Mouse (Mus musculus) E14TG2a.4 (cell line): ENCODE measurements at regions not wholly inside any gene's neighbourhood (a gene's known extent, or its start where the extent isn't known, plus 50 kb on each side); places are given as distances from the start of the nearest gene placed in this dataset.

Experiments used
- H3K27me3 ChIP-seq: 2 replicates; pipeline ENCODE4 v1.6.1; 2014; ENCODE audit warnings: low read length, control low read depth; ENCODE audit not compliant: insufficient read depth
- H3K36me3 ChIP-seq: 2 replicates; pipeline ENCODE4 v1.6.1; 2014; ENCODE audit warnings: low read length, control low read depth; ENCODE audit not compliant: insufficient read depth
- H3K4me1 ChIP-seq: replicated peaks from 2 replicates; pipeline ENCODE4 v1.6.1; 2014; ENCODE audit warnings: low read depth, low read length, control low read depth
- H3K4me3 ChIP-seq: replicated peaks from 2 replicates; pipeline ENCODE4 v1.5.1; 2014; ENCODE audit warnings: mild to moderate bottlenecking, low read length
- H3K9me3 ChIP-seq: 2 replicates; pipeline ENCODE4 v1.6.1; 2014; ENCODE audit warnings: low read length, control low read depth
- CTCF ChIP-seq: conservative IDR thresholded peaks from 2 replicates; pipeline ENCODE4 v1.5.1; 2014; ENCODE audit warnings: low read length
- NANOG ChIP-seq: IDR thresholded peaks from 2 replicates; pipeline ENCODE4 v1.6.1; 2014; ENCODE audit warnings: borderline replicate concordance, low read length, mixed read lengths
- POU5F1 ChIP-seq: IDR thresholded peaks from 2 replicates; pipeline ENCODE4 v1.6.1; 2014; ENCODE audit warnings: low read length, borderline replicate concordance

- Histone ChIP-seq H3K27me3 (no peaks in the 10 kb centered on the region), H3K36me3 (no peaks in the 10 kb centered on the region), H3K4me3 (no peak overlapping the region), H3K4me1 (no peaks in the 10 kb centered on the region), H3K9me3 (no peaks in the 10 kb centered on the region)
- TF ChIP-seq CTCF (no peak), NANOG (no peak), POU5F1 (no peak)
Measured at GRCm38 (mm10) chr15:60134515-60134914, 118.1 kb upstream of the 4933412E24Rik start.

GRCm38 (mm10) chr15:60132701-60133100 is 116.3 kb upstream of the 4933412E24Rik start:
- H3K9me3 ChIP-seq, result no peaks in the 10 kb centered on the region
- no peaks in the 10 kb centered on the region for H3K36me3 ChIP-seq
- no peak for TF ChIP-seq POU5F1
- no peak for TF ChIP-seq CTCF
- no peak for TF ChIP-seq NANOG
- H3K4me1 ChIP-seq, result no peaks in the 10 kb centered on the region
- H3K27me3 ChIP-seq, result no peaks in the 10 kb centered on the region
- no peak overlapping the region for H3K4me3 ChIP-seq

- Histone ChIP-seq H3K9me3 (peaks cover 8% of the 10 kb centered on the region), H3K4me1 (no peaks in the 10 kb centered on the region), H3K4me3 (no peak overlapping the region), H3K36me3 (no peaks in the 10 kb centered on the region), H3K27me3 (no peaks in the 10 kb centered on the region)
- no peak for TF ChIP-seq CTCF
- no peak for TF ChIP-seq NANOG
- TF ChIP-seq POU5F1, result no peak
Measured at GRCm38 (mm10) chr15:60124461-60124860, 108.0 kb upstream of the 4933412E24Rik start.

DNA sequence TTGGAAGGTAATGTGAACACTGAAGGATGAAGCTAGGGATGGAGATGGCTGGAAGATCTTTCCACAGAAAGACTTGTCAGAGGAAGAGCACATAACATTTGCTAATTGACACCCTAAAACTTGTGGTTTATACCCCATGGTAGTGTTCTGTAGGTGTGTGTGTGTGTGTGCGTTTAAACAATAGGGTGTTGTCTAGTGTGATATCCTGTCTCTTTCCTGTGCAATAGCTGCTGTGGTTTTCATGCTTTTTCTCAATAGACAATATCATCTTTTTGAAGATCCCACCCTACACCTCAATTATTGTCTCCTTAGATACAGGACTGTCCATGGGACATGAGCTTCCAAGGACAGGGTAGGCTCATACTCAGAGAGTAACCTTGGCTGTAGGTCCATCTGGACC is 103.5 kb upstream of the 4933412E24Rik start:
- no peak overlapping the region for H3K4me3 ChIP-seq
- no peak for TF ChIP-seq CTCF
- no peak for TF ChIP-seq NANOG
- TF ChIP-seq POU5F1, result no peak

DNA sequence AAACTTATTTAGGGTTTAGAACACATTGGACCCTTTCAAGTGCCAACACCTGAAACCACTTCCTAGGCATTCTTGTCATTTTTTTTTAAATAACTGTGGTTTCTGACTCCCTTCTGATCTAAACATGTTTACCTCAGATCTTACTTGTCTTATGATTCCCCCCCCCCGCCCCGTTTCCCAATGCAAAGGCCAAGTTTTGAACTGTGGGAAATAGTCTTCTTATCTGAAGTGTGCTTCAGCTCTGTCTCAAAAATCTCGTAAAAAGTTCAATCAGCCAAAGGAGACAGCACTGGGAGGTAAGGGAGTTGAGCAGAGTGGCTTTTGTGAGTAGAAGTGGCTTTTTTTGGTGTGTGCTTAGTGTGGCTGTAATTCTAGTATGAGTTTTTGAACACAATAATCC is 95.5 kb upstream of the 4933412E24Rik start:
- Histone ChIP-seq H3K4me1 (no peaks in the 10 kb centered on the region), H3K4me3 (no peak overlapping the region), H3K9me3 (no peaks in the 10 kb centered on the region), H3K27me3 (no peaks in the 10 kb centered on the region), H3K36me3 (no peaks in the 10 kb centered on the region)
- no peak for TF ChIP-seq POU5F1
- no peak for TF ChIP-seq CTCF
- TF ChIP-seq NANOG, result no peak

More for the DNA sequence above, 103.5 kb upstream of the 4933412E24Rik start:
- Histone ChIP-seq H3K4me1 (no peaks in the 10 kb centered on the region), H3K36me3 (no peaks in the 10 kb centered on the region), H3K27me3 (no peaks in the 10 kb centered on the region), H3K9me3 (peaks cover 24% of the 10 kb centered on the region)

GRCm38 (mm10) chr15:60111046-60111445 is 94.6 kb upstream of the 4933412E24Rik start:
- no peaks in the 10 kb centered on the region for H3K4me1 ChIP-seq
- H3K9me3 ChIP-seq, result no peaks in the 10 kb centered on the region
- H3K36me3 ChIP-seq, result no peaks in the 10 kb centered on the region
- H3K4me3 ChIP-seq, result no peak overlapping the region
- no peaks in the 10 kb centered on the region for H3K27me3 ChIP-seq
- no peak for TF ChIP-seq POU5F1

GRCm38 (mm10) chr15:60104126-60104525 is 87.7 kb upstream of the 4933412E24Rik start:
- Histone ChIP-seq H3K27me3 (peaks cover 3% of the 10 kb centered on the region; the same call in 1 of the 2 replicates), H3K36me3 (no peaks in the 10 kb centered on the region), H3K4me1 (no peaks in the 10 kb centered on the region), H3K4me3 (no peak overlapping the region), H3K9me3 (no peaks in the 10 kb centered on the region)
- no peak for TF ChIP-seq NANOG
- no peak for TF ChIP-seq POU5F1
- no peak for TF ChIP-seq CTCF

DNA sequence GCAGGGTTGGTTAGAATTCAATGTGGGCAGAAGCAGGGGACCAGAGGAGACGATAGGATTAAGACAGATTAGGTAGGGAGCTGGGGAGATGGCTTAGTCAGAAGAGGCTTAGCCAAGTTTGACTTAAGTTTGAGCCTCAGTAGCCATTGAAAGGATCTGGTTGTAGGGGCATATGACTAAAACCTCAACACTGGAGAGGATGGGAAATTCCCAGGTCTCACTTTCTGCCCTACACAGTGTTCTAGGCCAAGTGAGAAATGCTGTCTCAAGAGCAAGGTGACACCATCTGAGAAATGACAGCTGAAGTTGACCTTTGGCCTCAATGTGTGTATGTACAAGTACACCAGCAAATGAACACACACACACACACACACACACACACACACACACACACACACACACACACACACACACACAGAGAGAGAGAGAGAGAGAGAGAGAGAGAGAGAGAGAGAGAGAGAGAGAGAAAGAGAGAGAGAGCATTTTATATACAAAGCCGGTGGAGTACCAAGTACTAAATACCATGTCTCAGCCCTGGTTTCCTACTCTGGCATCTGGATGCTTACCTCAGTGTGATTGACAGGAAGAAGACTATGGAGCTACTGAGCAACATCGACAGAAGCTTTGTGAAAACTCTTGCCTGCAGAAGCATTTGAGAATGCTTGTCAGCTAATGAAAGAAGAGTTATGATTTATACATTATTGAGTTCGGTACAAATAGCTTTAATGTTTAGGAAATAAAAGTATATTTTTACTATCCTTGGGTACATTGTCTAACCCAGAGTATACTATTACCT is 85.3 kb upstream of the 4933412E24Rik start:
- no peak for TF ChIP-seq CTCF
- TF ChIP-seq NANOG, result no peak
- no peak for TF ChIP-seq POU5F1
- no peak overlapping the region for H3K4me3 ChIP-seq
- no peaks in the 10 kb centered on the region for H3K4me1 ChIP-seq
- H3K9me3 ChIP-seq, result no peaks in the 10 kb centered on the region
- H3K27me3 ChIP-seq, result peaks cover 3% of the 10 kb centered on the region; the same call in 1 of the 2 replicates
- H3K36me3 ChIP-seq, result no peaks in the 10 kb centered on the region

DNA sequence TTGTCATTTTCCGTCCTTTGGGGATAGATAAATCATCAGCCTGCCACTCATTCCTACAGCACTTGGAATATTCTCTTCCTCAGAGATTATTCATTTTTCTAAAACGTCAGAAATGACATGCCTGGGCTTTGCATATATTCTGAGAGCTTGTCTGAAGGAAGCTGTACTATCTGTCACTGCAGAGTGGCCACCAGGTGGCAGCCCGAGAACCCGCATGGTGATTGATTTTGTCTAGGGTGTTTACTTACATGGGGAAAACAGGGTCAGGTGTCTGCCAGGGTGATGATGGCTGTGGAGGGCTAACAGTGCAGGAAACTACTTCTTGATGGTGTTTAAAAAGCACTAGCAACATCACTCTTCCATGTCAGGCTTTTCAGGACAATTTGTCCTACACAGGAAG is 80.7 kb upstream of the 4933412E24Rik start:
- Histone ChIP-seq H3K27me3 (peaks cover 3% of the 10 kb centered on the region; the same call in 1 of the 2 replicates), H3K9me3 (no peaks in the 10 kb centered on the region), H3K4me3 (no peak overlapping the region), H3K36me3 (no peaks in the 10 kb centered on the region), H3K4me1 (no peaks in the 10 kb centered on the region)
- no peak for TF ChIP-seq NANOG
- no peak for TF ChIP-seq POU5F1
- peak; percentile 56 for TF ChIP-seq CTCF
